Mouse (Mus musculus): Measurements from ENCODE around the gene Rps27. TPM values are rescaled to one million over a fixed set of nuclear protein-coding genes. Genes with fewer than 3 reads are reported as not detected.

The Rps27 gene
- polyA plus RNA-seq, 1 experiment from 2014 or later: 1,443 TPM

DNA sequence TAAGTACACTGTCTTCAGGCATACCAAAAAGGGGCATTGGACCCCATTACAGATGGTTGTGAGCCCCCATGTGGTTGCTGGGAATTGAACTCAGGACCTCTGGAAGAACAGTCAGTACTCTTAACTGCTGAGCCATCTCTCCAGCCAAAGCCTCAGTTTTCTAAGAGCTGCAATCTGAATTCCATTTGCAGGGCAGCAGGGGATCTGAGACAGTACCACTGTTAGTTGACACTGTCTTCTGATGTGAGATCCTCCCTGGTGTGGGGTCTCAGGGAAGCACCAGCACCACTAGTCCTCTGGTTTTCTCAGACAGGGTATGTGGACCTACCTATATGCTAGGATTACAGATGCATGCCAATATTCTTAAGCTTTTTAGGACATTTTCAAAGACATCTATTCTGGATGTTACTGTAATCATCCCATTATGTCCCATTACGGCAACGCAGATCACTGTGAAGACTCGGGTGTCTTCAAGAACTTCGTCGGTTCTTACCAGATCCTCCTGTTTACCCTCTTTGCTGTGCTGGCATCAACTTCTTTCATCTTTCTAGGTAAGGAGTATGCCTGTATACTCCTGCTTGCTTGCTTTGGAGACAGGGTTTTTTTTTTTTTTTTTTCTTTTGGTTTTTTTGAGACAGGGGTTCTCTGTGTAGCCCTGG, 3.4 kb downstream of the Rps27 start:
- Histone ChIP-seq H3K9ac (replicated peaks) (no peak overlapping the region), H3K4me3 (replicated peaks) (no peak overlapping the region), H3K27ac (no peak overlapping the region), H3K36me3 (peaks cover 52% of the 10 kb centered on the region), H3K27me3 (no peaks in the 10 kb centered on the region), H3K9me3 (no peaks in the 10 kb centered on the region), H3K4me2 (no peak overlapping the region), H3K4me1 (replicated peaks) (peaks cover 20% of the 10 kb centered on the region)
- no peak for ATAC-seq (ENCODE audit: insufficient number of reproducible peaks, insufficient read depth, low FRiP score, low TSS enrichment, low read depth)
- 94% methylated on average over 5 of the region's 5 CpGs for WGBS

DNA sequence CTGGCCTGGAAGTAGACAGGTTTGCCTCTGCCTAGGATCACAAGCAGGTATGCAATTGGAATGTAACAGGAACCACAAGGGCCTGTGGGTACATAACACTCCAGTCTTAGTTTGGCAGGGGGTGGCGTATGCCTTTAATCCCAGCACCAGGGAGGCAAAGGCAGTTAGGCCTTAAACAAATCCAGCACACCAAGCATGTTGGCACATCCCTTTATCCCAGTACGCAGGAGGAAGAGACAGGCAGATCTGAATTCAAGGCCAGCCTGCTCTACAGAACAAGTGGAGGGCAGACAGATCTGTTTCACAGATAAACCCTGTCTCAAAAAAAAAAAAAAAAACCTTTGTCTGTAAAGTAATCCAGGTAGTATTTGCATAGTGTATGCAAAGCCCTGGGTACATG, 4.8 kb downstream of the Rps27 start:
- WGBS: 80% methylated on average over 2 of the region's 2 CpGs
- peaks cover 15% of the 10 kb centered on the region for H3K4me1 ChIP-seq (replicated peaks)
- H3K36me3 ChIP-seq: peaks cover 52% of the 10 kb centered on the region

DNA sequence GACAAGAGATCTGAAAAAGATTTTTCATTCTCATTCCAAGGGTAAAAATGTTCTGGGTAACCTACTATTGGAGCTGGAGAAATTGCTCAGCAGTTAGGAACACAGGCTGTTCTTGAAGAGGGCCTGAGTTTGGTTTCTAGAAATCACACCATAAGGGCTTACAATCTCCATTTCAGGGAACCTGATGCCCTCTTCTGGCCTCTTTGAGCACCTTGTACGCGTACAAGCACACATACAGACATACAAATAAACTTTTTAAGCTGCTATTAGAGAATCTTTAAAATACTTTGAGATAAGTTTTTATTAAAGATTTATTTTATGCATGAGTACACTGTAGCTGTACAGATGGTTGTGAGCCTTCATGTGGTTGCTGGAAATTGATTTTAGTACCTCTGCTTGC, 8.9 kb downstream of the Rps27 start:
- WGBS: 91% methylated on average over 2 of the region's 2 CpGs
- Histone ChIP-seq H3K9ac (replicated peaks) (no peak overlapping the region), H3K36me3 (peaks cover 22% of the 10 kb centered on the region), H3K27me3 (no peaks in the 10 kb centered on the region), H3K27ac (no peak overlapping the region), H3K4me1 (replicated peaks) (no peaks in the 10 kb centered on the region), H3K4me2 (no peak overlapping the region), H3K9me3 (no peaks in the 10 kb centered on the region), H3K4me3 (replicated peaks) (no peak overlapping the region)
- no peak for ATAC-seq (ENCODE audit: insufficient number of reproducible peaks, insufficient read depth, low FRiP score, low TSS enrichment, low read depth)

More for the DNA sequence above, 4.8 kb downstream of the Rps27 start:
- Histone ChIP-seq H3K9ac (replicated peaks) (no peak overlapping the region), H3K4me3 (replicated peaks) (no peak overlapping the region), H3K9me3 (no peaks in the 10 kb centered on the region), H3K27me3 (no peaks in the 10 kb centered on the region), H3K27ac (no peak overlapping the region), H3K4me2 (no peak overlapping the region)
- ATAC-seq (ENCODE audit: insufficient number of reproducible peaks, insufficient read depth, low FRiP score, low TSS enrichment, low read depth): no peak

DNA sequence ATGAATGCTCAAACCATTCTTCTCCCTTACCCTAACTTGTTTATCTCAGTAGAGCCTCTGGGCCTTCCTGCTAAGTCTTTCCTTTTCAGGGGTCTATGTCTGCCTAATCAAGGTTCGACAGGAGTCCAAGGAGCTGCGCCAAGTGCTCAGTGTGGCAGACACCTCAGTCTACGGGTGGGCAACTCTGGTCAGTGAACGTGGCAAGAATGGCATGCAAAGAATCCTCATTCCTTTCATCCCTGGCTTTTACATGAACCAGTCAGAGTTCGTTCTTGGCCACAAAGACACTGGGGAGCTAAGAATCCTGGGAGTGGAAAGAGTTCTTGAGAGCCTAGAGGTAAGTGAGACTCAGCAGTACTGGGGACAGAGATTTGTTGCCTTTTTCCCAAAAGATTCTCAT, 9.8 kb downstream of the Rps27 start:
- Histone ChIP-seq H3K4me2 (no peak overlapping the region), H3K4me1 (replicated peaks) (no peaks in the 10 kb centered on the region), H3K36me3 (peaks cover 12% of the 10 kb centered on the region), H3K9me3 (no peaks in the 10 kb centered on the region), H3K27me3 (no peaks in the 10 kb centered on the region), H3K4me3 (replicated peaks) (no peak overlapping the region), H3K27ac (no peak overlapping the region), H3K9ac (replicated peaks) (no peak overlapping the region)
- no peak for ATAC-seq (ENCODE audit: insufficient number of reproducible peaks, insufficient read depth, low FRiP score, low TSS enrichment, low read depth)
- 78% methylated on average over 5 of the region's 5 CpGs for WGBS

DNA sequence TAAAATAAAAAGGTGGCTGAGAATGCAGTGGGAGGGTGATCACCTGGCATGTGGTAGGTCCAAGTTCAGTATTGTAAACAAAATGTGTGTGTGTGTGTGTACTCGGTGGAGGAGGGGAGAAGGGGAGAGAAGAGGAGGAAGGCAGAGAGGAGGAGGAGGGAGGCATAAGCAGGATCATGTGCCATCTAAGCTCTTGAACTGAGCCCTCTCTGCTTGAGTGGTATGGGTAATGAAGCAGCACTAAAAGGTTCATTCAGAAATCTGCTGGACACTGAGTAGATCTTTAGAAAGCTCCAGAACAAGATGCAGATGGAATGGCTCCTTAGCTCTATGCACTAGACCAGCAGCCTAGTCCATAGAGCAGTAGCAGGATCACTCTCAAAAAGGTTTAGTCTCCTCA, 10.6 kb downstream of the Rps27 start:
- no peak overlapping the region for H3K9ac ChIP-seq (replicated peaks)
- no peaks in the 10 kb centered on the region for H3K27me3 ChIP-seq
- H3K4me3 ChIP-seq (replicated peaks): no peak overlapping the region
- no peak overlapping the region for H3K27ac ChIP-seq
- H3K9me3 ChIP-seq: no peaks in the 10 kb centered on the region
- no peak overlapping the region for H3K4me2 ChIP-seq
- no peak for ATAC-seq (ENCODE audit: insufficient number of reproducible peaks, insufficient read depth, low FRiP score, low TSS enrichment, low read depth)
- no peaks in the 10 kb centered on the region for H3K4me1 ChIP-seq (replicated peaks)
- H3K36me3 ChIP-seq: peaks cover 5% of the 10 kb centered on the region
- WGBS: 64% methylated on average over 1 of the region's 1 CpGs

DNA sequence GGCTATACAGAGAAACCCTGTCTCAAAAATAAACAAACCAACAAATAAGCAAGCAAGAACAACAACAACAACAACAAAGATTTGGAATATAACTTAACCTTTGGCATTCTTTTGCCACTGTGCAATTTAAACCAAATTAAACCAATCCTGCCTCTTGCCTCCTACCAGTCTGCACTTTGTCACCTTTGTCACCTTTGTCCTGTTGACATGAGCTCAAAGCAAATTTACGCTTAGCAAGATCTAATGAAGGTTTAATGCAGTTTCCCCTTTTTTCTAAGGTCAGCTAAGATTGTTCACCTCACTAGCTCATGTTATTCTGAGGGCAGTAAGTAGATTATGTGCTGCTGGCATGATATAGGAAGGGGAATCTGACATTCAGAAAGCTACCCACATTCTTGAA, 15.9 kb downstream of the Rps27 start:
- Histone ChIP-seq H3K4me2 (no peak overlapping the region), H3K9me3 (no peaks in the 10 kb centered on the region), H3K36me3 (no peaks in the 10 kb centered on the region), H3K9ac (replicated peaks) (no peak overlapping the region), H3K27ac (no peak overlapping the region), H3K4me3 (replicated peaks) (no peak overlapping the region), H3K27me3 (no peaks in the 10 kb centered on the region), H3K4me1 (replicated peaks) (0 out of 2 replicates have a peak, but pooled peaks cover 4% of the 10 kb centered on the region)
- no peak for ATAC-seq (ENCODE audit: insufficient number of reproducible peaks, insufficient read depth, low FRiP score, low TSS enrichment, low read depth)
- WGBS: 69% methylated on average over 1 of the region's 1 CpGs

DNA sequence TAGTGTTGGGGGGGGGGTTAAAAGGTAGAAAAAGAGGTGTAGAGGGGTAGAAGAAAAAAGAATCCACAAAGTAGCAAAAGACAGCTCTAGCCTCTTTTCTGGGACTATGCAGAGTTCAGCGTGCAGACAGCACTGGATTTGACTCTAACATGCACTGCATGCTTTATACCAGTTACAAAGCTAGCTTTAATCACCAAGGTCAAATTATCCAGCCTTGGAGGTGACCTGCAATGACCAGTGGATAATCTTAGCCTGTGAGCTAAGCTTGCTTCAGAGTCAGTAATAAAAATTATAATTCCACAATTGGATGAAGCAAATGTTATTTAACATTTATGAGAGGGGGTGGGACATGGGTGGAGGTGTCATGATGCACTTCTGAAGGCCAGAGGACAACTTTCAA, 17.8 kb downstream of the Rps27 start:
- Histone ChIP-seq H3K9me3 (no peaks in the 10 kb centered on the region), H3K4me1 (replicated peaks) (0 out of 2 replicates have a peak, but pooled peaks cover 11% of the 10 kb centered on the region), H3K36me3 (no peaks in the 10 kb centered on the region), H3K27ac (no peak overlapping the region), H3K9ac (replicated peaks) (no peak overlapping the region), H3K27me3 (no peaks in the 10 kb centered on the region), H3K4me3 (replicated peaks) (no peak overlapping the region), H3K4me2 (no peak overlapping the region)
- ATAC-seq (ENCODE audit: insufficient number of reproducible peaks, insufficient read depth, low FRiP score, low TSS enrichment, low read depth): no peak
- WGBS: 83% methylated on average over 1 of the region's 1 CpGs

DNA sequence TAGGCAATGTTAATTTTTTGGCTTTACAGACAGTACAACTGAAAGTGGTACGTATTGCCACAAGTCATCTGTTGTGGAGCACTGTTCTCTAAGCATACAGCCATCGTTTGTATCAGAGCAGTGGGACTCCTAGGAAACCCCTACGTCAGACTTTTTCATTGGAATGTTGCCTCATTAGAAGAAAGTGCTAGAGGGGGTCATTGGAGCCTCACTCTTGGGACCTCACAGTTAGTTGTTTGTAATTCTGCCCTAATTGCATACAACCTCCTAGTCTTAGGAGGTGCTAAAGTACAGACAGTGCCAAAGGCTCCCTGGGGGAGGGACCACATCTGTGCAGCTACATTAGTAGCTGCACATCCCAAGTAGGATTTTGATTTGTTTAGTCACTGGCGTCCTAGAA, 18.7 kb downstream of the Rps27 start:
- H3K27me3 ChIP-seq: no peaks in the 10 kb centered on the region
- no peak overlapping the region for H3K9ac ChIP-seq (replicated peaks)
- 0 out of 2 replicates have a peak, but pooled peaks cover 11% of the 10 kb centered on the region for H3K4me1 ChIP-seq (replicated peaks)
- no peaks in the 10 kb centered on the region for H3K36me3 ChIP-seq
- WGBS: 30% methylated on average over 4 of the region's 4 CpGs
- no peak for ATAC-seq (ENCODE audit: insufficient number of reproducible peaks, insufficient read depth, low FRiP score, low TSS enrichment, low read depth)
- H3K4me3 ChIP-seq (replicated peaks): no peak overlapping the region
- no peak overlapping the region for H3K27ac ChIP-seq
- no peaks in the 10 kb centered on the region for H3K9me3 ChIP-seq
- no peak overlapping the region for H3K4me2 ChIP-seq

DNA sequence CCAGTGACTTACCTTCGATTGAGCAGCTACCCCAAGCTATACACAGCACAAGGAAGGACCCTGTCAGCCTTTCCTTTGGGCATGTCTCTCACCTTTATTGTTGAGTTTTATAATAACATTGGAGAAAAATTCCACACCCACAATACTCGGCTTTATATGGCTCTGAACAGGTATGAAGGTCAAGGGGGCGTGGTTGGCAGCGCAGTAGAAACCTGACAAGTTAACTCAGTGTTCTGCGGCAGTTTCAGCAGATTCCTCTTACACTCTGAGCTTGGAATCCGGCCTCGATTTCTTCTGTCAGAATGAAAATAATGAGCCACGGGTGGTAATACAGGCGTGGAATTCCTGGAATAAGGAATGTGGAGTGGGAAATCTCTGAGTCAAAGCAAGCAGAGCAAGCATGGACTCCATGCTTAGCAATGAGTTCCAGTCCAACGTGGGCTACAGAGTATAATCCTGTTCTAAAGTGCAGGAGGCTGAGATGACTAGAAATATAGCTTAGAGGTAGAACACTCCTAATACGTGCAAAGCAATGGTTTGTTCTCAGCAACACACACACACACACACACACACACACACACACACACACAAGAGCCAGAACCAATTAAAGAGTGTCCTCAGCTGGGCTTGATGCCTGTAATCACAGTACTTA, 22.5 kb downstream of the Rps27 start:
- no peak for ATAC-seq (ENCODE audit: insufficient number of reproducible peaks, insufficient read depth, low FRiP score, low TSS enrichment, low read depth)
- Histone ChIP-seq H3K27me3 (no peaks in the 10 kb centered on the region), H3K4me2 (no peak overlapping the region), H3K4me1 (replicated peaks) (0 out of 2 replicates have a peak, but pooled peaks cover 11% of the 10 kb centered on the region), H3K9me3 (no peaks in the 10 kb centered on the region), H3K9ac (replicated peaks) (no peak overlapping the region), H3K36me3 (no peaks in the 10 kb centered on the region), H3K27ac (no peak overlapping the region), H3K4me3 (replicated peaks) (no peak overlapping the region)
- WGBS: 83% methylated on average over 11 of the region's 11 CpGs

DNA sequence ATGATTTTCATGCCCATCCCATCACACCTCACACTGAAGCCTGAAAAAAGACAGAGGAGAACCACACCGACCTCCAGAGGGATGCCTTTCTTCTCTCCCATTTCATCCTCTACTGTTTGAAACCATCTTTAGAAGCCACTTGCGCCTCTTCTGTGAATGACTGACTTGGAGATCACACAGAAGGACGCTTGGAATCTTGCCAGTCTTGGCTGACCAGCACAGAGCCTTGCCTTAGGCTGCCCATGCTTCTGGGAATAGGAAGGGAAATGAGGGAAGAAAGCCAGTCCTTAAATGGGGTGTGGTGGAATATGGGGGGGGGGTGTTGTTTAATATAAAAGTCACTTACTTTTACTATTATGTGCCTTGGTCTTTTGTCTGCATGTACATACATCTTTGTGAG, 29.9 kb downstream of the Rps27 start:
- Histone ChIP-seq H3K27me3 (no peaks in the 10 kb centered on the region), H3K9me3 (no peaks in the 10 kb centered on the region), H3K9ac (replicated peaks) (no peak overlapping the region), H3K4me3 (replicated peaks) (no peak overlapping the region), H3K4me1 (replicated peaks) (no peaks in the 10 kb centered on the region), H3K4me2 (no peak overlapping the region), H3K27ac (no peak overlapping the region), H3K36me3 (no peaks in the 10 kb centered on the region)
- WGBS: 70% methylated on average over 3 of the region's 3 CpGs
- ATAC-seq (ENCODE audit: insufficient number of reproducible peaks, insufficient read depth, low FRiP score, low TSS enrichment, low read depth): no peak

DNA sequence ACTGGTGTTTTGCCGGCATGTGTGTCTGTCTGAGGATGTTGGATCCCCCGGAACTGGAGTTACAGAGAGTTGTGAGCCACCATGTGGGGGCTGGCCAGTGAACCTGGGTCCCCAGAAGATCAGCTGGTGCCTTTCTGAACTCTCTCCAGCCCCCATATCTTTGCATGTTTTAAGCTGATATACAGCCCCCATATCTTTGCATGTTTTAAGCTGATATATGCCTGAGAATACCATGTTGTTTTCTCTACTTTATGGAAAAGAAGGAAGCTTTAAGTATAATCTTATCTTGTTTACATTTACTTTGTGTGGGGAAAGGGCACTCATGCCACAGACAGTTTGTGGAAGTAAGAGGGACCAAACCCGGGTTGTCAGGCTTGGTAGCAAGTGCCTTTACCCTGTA, 33.9 kb downstream of the Rps27 start:
- no peak for ATAC-seq (ENCODE audit: insufficient number of reproducible peaks, insufficient read depth, low FRiP score, low TSS enrichment, low read depth)
- 82% methylated on average over 3 of the region's 3 CpGs for WGBS
- H3K36me3 ChIP-seq: no peaks in the 10 kb centered on the region
- H3K9me3 ChIP-seq: no peaks in the 10 kb centered on the region
- no peak overlapping the region for H3K9ac ChIP-seq (replicated peaks)
- no peak overlapping the region for H3K4me3 ChIP-seq (replicated peaks)
- H3K27ac ChIP-seq: no peak overlapping the region
- no peaks in the 10 kb centered on the region for H3K4me1 ChIP-seq (replicated peaks)
- H3K27me3 ChIP-seq: no peaks in the 10 kb centered on the region
- H3K4me2 ChIP-seq: no peak overlapping the region

All from limb, embryonic 12.5 days (tissue).